Mouse (Mus musculus) erythroid progenitor cell, adult 5-6 weeks (primary cell): Measurements from ENCODE around the gene Arhgap33. TPM values are rescaled to one million over a fixed set of nuclear protein-coding genes. Genes with fewer than 3 reads are reported as not detected.

ENCODE experiments used
- ATAC-seq: replicated peaks from 2 replicates; pipeline ENCODE4 v1.8.0; 2016; ENCODE audit warnings: moderate number of reproducible peaks, mild to moderate bottlenecking, moderate TSS enrichment, inconsistent platforms; ENCODE audit not compliant: poor library complexity, low FRiP score, severe bottlenecking
- total RNA-seq, 2 experiments: library from RNA; stranded (forward) in 1 of 2; stranded (reverse) in 1 of 2; fragments of 150-400 nt in 1 of 2; fragments of 186-747, 209-891 nt in 1 of 2; gene quantifications; 2 replicates each; pipeline versions ENCODE4 v1.2.3 to v1.2.4; 2015 to 2017; ENCODE audit warnings: low replicate concordance in 2 of 2

Arhgap33 gene
- total RNA-seq, 2 experiments from 2014 or later: 77.7 to 85.9 TPM

DNA sequence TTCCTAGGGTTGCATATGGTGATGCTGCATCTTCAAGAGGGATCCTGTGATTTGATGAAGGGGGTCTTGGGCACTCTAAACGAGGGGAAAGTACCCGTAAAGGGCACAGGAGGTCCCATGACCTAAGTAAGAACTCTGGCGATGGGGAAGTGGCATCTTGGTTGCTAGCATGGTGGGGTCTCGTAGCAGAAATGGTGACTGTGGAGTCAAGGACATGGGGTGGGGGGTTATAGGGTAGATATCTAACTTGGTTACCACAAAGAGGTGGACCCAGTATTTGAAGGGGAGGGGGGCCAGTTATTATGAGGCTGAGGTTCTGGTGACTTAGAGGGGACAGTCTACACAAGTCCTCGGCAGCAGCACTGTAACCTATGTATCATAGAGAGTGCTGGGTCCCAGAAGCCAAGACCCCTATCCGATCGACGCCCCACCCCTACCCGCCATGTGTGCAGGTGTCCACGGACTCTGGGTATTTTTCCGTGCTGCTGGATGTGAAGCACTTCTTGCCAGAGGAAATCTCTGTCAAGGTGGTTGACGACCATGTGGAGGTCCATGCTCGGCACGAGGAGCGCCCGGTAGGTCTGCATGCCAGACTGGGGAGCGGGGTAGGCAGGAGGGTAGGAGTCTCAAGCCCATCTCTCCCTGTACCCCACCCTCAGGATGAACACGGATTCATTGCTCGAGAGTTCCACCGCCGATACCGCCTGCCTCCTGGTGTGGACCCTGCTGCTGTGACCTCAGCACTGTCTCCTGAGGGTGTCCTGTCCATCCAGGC lies 19.1 kb upstream of the Arhgap33 start:
- no peak for ATAC-seq

DNA sequence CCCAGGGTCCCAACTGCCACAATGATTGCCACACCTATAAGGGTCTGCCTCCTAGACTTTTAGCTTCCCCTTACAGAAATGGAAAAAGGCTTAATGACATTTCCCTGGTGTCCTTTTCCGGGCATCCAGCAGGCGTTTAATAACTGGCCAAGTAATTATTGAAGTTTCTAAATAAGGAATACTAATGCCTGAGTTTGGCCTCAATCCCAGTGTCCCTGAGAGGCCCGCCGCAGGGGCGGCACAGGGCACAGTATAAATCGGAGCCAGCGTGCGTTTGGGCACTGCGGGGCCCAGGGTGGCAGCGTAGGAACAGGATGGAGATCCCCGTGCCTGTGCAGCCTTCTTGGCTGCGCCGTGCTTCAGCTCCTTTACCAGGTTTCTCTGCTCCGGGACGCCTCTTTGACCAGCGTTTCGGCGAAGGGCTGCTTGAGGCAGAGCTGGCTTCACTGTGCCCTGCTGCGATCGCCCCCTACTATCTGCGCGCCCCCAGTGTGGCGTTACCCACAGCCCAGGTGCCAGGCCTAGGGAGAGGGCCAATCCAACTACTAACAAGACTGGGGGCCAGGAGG lies 18.2 kb upstream of the Arhgap33 start:
- peak; percentile 24; the same call in 1 of the 2 replicates for ATAC-seq

DNA sequence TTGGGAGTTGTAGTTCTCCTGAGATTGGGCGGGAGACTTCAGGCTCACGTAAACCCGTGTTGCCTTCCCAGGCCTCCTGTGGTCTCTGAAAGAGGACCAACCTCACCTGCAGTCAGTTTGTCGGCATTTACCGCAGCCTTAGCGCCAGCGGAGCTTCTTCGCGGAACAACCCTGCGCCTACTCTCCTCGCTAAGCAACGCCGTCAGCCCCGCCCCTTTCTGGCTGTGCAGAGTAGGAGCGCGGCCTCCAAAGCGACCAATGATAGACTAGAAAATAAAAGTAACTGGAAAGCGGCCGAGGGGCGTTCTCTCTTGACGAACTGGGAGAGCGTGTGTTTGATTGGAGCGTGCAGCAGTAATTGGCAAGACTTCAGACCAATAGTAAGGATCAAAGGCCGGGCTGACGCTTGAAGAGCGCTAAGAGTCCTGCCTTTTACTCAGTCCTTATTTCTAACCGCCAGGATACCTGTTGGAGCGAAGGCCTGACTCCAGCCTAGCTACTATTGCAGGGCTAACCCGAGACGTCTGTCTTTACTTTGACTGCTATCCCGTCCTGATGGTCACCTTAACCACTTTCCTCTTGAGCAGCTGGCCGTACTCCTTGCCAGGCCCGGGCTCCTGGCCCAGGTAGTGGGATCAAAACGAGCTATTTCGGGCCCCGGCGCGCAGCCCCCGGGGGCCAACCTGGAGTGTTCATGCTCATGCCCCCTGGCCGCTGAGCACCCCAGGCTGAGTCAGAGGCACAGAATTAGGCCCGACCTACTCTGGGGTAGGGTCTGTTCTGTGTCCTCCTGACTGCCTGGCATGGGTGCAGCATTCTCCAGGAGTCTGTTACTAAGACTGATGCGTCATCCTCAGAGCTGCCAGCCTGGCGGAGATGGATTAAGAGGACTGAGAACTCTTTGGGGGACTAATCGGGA lies 17.5 kb upstream of the Arhgap33 start, which contains the start of the genes Hspb6 and Proser3:
Hspb6 (plus strand) TSS at position 77 of the 919 bp plus-strand sequence.
Proser3 (minus strand) TSS at position 198 of the 919 bp plus-strand sequence.
- peak; percentile 87 for ATAC-seq

DNA sequence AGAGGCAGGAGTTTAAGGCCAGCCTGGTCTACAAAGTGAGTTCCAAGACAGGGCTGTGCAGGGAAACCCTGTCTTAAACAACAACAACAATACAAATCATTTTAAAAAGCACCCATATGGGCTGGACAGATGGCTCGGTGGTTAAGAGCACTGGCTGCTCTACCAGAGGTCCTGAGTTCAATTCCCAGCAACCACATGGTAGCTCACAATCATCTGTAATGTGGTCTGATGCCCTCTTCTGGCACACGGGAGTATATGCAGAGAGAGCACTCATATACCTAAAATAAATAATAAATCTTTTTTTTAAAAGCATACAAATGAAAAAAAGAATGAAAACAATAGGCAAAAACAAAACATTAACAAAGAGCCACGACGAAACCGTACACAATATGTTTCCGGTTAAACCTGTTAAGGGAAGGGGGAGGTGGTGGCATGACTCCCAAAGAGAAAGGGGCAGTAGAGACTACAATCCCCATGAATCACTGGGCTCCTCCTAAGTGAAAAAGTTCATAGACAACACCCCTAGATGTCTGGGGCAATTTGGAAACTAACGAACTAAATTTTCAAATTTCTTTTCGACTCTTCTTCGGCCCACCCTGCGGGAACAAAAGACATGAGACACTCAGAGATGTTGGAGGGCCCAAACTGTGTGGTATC lies 16.7 kb upstream of the Arhgap33 start:
- ATAC-seq: peak; percentile 59

DNA sequence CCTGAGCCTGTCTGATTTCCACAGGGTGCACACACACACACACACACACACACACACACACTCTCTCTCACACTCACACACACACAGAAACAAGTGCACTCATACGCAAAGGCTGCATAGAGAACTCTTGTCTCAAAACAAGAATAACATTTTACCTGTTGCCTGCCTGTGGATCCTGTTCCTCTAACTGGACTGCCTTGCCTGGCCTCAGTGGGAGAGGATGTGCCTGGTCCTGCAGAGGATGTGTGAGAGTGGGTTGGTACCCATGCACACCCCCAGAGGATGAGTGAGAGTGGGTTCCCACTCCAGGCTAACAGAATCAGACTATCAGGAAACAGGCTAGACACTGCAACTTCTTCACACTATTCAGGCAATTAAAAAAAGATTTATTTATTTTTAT lies 15.7 kb upstream of the Arhgap33 start:
- ATAC-seq: no peak

DNA sequence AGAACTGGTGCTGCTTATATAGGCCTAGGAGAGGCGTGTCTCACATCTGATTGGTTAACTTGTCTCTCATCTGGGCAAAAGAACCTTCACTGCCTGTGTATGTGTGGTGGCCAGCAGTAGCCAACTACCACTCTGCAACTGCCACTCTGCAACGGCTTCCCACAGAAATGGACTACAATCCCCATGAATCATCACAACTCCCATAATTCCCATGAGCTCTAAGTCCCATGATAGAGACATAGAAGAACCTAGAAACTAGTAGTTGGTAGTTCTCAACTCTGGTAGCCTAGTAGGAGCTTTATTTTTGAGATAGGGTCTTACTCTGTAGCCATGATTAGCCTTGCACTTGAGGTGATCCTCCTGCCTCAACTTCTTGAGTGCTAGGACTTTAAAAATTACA lies 15.0 kb upstream of the Arhgap33 start:
- ATAC-seq: no peak

DNA sequence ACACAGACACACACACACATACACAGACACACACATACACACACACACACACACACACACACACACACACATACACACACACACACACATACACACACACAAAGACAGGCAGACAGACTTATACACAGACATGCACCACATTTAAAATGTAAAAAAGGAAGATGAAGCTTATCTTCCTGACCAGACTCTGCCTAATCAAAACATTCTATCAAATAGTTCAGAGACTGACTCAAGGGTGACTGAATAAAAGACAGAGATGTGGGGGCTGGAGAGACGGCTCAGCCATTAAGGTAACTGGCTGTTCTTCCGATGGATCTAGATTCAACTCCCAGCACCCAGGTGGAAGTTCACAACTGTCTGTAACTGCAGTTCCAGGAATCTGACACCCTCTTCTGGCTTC lies 9.5 kb upstream of the Arhgap33 start:
- ATAC-seq: no peak

DNA sequence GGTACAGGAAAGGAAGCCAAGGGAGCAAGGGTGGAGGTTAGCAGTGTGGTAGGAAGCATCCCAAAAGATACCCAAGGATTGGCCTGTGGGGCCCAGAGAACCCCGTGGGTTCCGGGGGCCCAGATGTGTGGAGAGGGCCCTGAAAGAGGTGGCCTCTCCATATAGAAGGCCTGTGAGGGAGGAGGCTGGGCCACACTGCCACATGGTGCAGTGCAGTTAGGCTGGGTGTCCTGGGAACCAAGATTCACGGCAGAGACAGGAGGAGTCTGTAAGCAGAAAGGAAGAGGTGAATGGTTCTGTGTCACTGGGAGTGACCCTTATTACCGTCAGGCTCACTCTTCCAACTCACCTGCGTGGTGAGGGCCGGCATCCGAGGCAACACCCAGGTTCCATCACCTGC lies 5.7 kb upstream of the Arhgap33 start:
- no peak for ATAC-seq

DNA sequence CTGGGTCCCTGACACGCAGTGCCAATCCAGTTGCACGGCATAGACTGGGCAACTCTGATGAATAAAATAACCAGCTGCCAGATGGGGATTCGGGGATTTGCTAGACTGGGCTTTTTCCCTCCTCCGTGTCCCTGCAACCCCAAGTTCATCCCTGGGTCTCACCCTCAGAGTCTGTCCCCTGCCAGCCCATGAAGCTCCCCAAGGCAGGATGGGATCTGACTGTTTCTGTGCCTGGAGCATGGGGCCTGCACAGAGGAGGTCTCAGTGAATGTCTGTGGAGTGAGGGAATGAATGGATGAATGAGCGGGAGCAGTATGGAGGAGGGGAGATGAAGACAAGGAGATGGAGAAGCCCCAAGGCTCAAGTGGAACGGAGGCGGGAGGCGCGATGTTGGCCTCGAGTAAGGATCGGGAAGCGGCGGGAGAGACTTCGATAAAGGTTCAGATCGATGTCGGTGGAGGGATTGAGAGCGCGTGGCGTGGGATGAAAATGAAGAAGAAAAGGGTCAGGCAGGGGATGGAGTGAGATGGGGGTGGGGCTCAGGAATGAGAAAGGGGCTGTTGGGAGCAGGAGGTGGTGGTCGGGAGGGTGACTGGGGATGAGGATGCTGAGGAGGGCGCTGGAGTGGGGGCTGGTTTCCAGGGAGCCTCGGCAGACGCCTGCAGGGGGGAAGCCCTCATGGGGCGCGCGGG lies 773 bp downstream of the Arhgap33 start:
- no peak for ATAC-seq

DNA sequence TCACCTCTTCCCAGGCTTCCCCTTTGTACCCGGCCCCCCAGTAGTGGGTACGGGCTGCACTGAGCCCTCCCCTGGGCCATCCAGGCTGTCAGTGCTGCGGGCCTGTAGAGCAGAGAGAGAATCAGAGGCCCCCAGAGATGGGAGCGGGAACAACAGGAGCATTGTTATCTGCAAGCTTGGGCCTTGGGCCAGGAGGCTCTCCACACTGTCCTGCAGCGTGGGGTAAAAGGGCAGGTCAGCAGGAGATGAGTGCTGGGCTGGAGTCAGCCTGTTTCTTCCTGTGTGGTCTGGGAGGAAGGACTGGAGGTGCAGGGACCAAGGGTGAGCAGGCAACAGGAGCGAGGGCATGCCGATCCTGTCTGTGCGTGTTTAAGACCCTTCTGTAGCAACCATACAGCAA lies 1.9 kb downstream of the Arhgap33 start:
- ATAC-seq: no peak

DNA sequence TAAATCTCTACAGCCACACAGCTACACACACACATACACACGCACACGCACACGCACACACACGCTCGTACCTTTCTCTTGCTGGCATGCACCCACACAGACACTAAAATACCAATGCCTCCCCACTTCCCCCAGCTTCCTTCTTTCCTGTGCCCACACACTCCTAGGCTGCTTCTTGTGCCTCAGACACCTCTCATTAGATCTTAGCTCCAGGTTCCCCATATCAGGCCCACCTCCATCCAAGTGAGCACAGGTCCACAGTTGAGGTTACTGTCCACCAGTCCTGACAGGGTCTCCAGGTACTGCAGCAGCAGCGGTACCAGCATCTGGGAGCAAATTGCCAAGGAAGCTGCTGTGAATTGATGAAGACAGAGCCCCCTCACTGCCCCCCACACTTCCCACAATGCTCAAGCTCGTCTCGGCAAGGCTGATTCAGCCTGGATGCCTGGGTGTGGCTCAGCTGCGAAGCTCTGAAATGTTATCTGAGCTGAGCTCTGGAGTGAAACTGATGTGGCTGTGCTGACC lies 3.5 kb downstream of the Arhgap33 start:
- no peak for ATAC-seq

DNA sequence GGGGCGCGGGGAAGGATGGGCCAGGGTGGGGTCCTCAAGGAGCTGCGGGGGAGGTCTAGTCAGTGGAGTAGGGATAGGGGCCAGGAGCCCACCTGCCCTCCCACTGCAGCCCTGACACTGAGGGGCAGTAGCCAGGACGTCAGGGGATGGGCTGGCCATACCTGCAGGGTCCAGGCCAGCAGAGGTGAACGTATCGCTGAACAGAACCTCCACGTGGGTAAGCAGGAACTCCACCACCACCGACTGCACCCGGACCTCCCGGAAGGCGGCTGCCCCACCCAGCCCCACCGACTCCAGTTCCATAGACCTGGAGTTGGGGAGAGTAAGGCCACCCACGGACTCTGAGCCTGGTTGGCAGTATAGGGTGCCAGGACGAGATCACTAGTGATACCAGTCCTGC lies 7.9 kb downstream of the Arhgap33 start:
- no peak for ATAC-seq

DNA sequence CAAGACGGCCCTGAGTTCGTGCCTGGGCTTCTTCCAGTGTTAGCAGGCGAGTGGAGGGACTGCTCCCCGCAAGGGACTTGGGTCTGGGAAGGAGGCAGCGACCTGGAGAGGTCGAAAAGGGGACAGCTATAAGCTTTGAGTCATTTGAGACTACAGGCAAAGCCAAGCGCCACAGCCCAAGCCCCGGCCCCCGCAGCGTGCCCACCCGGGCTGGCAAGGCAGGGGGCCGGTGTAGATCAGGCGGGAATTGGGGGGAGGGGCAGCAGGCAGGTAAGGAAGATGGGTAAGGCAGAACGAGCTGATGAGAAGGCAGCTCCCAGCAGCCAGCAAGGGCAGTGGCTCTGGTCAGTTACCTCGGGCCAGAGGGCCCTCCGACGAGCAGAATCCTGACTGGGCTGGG lies 8.5 kb downstream of the Arhgap33 start:
- ATAC-seq: no peak

DNA sequence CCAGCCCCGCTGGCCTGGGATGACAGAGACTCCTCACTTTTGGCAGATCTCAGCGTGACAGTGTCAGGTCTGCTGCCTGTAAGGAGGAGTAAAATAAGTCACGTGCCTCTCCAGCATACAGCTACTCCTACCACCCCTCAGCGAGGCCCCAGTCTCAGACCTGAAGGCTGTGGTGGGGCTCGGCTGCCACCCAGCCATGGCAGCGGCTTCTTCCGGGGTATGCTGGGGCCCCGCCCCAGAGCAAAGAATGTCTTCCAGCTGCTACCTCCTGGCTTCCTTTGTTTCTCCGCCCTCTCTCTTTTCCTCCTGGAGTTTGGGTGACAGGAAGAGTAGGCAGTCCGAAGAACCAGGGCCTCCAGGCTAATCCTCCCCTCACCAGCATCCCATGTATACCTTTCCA lies 8.9 kb downstream of the Arhgap33 start:
- no peak for ATAC-seq

DNA sequence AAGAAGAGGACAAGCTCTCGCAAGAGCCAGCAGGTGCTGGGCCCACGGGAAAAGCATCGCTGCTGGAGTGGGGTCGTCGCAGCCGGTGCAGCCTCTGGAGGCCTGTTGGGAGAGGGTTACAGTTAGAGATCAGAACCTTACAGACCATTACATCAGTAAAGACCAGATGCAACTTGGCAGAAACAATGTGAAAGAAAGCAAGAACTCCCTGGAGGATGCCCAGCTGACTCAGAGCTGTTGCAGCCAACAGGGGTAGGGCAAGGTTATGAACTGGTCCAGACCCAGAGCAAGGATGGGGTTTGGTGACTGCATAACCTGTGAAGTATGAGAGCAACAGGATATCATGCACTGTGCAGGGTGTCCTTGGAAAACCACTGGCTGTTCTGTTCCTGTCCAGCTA lies 10.4 kb downstream of the Arhgap33 start:
- no peak for ATAC-seq

DNA sequence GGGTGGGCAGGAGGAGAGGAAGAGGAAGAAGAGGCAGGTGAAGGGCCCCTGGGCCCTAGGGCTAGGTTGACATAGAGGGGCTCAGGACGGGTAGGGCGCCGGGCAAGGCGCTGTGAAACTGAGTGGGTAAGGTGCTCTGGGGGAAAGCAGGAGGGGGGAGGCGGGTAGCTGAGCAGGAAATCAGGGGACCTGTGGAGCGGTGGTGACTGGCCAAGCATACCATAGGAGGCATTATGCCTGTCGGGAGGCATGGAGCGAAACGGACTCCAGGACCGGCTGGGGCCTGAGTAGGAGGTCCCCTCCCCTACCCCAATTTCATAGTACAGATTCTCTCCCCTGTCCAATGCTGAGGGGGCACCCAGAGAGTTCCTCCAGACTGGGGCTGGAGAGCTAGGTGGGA lies 12.0 kb downstream of the Arhgap33 start:
- no peak for ATAC-seq

DNA sequence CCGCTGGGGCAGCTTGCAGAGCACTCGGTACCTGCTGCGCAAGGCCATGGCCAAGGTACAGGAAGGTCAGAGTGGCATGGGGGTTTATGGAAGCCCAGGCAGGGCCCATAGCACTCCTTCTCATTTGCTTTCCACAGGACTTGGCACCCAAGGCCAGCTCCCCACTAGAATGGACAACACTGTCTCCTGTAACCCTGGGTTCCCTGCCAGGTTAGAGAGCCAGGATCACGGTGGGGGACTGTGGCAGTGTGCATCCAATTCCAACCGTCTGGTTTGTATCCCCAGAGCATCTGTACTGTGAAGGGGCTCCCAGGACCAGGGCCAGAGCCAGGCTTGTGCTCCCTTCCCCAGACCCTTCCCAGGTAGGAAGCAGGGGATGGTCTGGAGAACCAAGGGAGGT lies 14.0 kb downstream of the Arhgap33 start:
- ATAC-seq: no peak

DNA sequence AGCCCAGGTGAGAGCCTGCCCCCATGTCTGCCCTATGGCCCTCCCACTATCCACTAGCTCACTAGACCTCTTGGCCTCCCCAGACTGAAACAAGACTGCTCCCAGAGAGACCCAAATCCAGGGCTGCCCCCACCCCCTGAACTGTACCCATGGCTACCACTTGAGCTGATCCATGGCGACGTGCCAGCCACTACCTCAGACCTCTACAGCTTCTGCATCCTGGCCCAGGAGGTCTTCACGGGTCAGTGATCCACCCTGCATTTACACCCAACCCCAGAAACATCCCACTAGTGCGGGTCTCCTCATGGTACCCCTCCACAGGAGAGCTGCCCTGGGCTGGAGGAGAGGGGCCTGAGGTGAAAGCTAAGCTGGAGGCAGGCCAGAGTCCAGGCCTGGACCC lies 14.5 kb downstream of the Arhgap33 start:
- no peak for ATAC-seq

DNA sequence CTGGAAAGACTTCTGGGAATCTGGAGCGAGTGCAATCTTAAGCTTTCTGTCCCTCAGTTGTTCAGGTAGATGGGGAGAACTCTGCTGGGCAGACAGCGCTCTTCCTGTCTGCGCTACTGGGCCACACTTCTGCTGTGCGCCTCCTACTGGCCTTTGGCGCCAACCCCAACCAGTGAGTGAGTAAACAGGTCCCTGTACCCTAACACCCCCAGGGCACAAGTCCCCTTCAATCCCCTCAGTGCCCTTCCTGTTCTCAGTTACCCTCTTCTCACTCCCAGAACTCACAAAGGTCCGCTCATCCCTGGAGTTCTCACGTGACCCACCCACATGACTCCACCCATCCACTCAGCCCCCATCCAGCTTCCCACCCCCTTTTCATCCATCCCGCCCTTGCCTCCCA lies 16.5 kb downstream of the Arhgap33 start:
- ATAC-seq: no peak
